10 mouse cellular contexts compared by ENCODE assay signal in genomic region chr9:46191644-46192043, GRCm38 (mm10). TPM values are rescaled to one million over a fixed set of nuclear protein-coding genes. Genes with fewer than 3 reads are reported as not detected.
A peak's percentile ranks its signal among the peaks of the same experiment; 100 is the strongest.
DNase-seq lines count a peak whose midpoint lies in the region; ATAC-seq and TF ChIP-seq lines count a peak whose summit lies in the region.
"Had no signal": no experiment of that assay in that cellular context is flagged by ENCODE, and none has a peak within 500 bp of the region (broad histone marks: within the 10 kb centered on the region; RNA-seq: fewer than 3 reads in every experiment).

No protein-coding gene starts in this region.

- TF ChIP-seq EP300 in stomach, postnatal 0 days (optimal IDR thresholded peaks at IDR 0.05), result no peak

- peak; percentile 46 for DNase-seq in hindbrain, embryonic 11.5 days (ENCODE audit: low spot score)
- peak; percentile 69 for DNase-seq in thymus, postnatal 0 days (ENCODE audit: low spot score)
- DNase-seq in thymus, adult 18-20 months, result no peak
- no peak for DNase-seq in stomach, postnatal 0 days (ENCODE audit: low spot score)
- DNase-seq in urinary bladder, postnatal 14 days (ENCODE audit: low spot score), result no peak

- WGBS in hindbrain, embryonic 11.5 days, result 43% methylated on average over 1 of the region's 1 CpGs
- 37% methylated on average over 1 of the region's 1 CpGs for WGBS in hindbrain, embryonic 13.5 days
- 17% methylated on average over 1 of the region's 1 CpGs for WGBS in stomach, postnatal 0 days

- no peaks in the 10 kb centered on the region for H3K36me3 ChIP-seq in hindbrain, embryonic 11.5 days (ENCODE audit: control insufficient read depth, insufficient read depth, low read length)
- peaks cover 26% of the 10 kb centered on the region for H3K36me3 ChIP-seq in hindbrain, embryonic 13.5 days
- peaks cover 7% of the 10 kb centered on the region; the same call in 1 of the 2 replicates for H3K36me3 ChIP-seq in stomach, postnatal 0 days (ENCODE audit: control insufficient read depth, insufficient read depth, low read length)

- H3K27me3 ChIP-seq in hindbrain, embryonic 11.5 days (ENCODE audit: control insufficient read depth, insufficient read depth, low read length), result no peaks in the 10 kb centered on the region
- H3K27me3 ChIP-seq in hindbrain, embryonic 13.5 days, result no peaks in the 10 kb centered on the region
- H3K27me3 ChIP-seq in stomach, postnatal 0 days (ENCODE audit: control insufficient read depth, insufficient read depth, low read length), result no peaks in the 10 kb centered on the region
- H3K27me3 ChIP-seq: neural tube, embryonic 12.5 days had no signal

- H3K27ac ChIP-seq in hindbrain, embryonic 11.5 days (ENCODE audit: low read depth, low read length), result no peak overlapping the region
- H3K27ac ChIP-seq in hindbrain, embryonic 13.5 days, result no peak overlapping the region
- H3K27ac ChIP-seq in cortical plate, adult 2 months (ENCODE audit: insufficient read depth, low read length), result no peak overlapping the region
- no peak overlapping the region for H3K27ac ChIP-seq in stomach, postnatal 0 days (replicated peaks)
- H3K27ac ChIP-seq: neural tube, embryonic 12.5 days had no signal

- H3K4me2 ChIP-seq in hindbrain, embryonic 11.5 days (replicated peaks; ENCODE audit: low read depth, low read length), result no peak overlapping the region
- H3K4me2 ChIP-seq in hindbrain, embryonic 13.5 days, result no peak overlapping the region
- H3K4me2 ChIP-seq in stomach, postnatal 0 days (replicated peaks; ENCODE audit: low read depth), result no peak overlapping the region
- H3K4me2 ChIP-seq: neural tube, embryonic 12.5 days had no signal

- no peaks in the 10 kb centered on the region for H3K4me1 ChIP-seq in hindbrain, embryonic 11.5 days (replicated peaks; ENCODE audit: control insufficient read depth, insufficient read depth, low read length)
- H3K4me1 ChIP-seq in hindbrain, embryonic 13.5 days (replicated peaks), result 0 out of 2 replicates have a peak, but pooled peaks cover 2% of the 10 kb centered on the region
- H3K4me1 ChIP-seq in cortical plate, adult 2 months (ENCODE audit: control insufficient read depth, insufficient read depth, low read length), result no peaks in the 10 kb centered on the region
- no peaks in the 10 kb centered on the region for H3K4me1 ChIP-seq in stomach, postnatal 0 days (replicated peaks; ENCODE audit: control insufficient read depth, insufficient read depth)
- H3K4me1 ChIP-seq: neural tube, embryonic 12.5 days had no signal

- no peak for ATAC-seq in hindbrain, embryonic 11.5 days (ENCODE audit: low FRiP score)
- no peak for ATAC-seq in hindbrain, embryonic 13.5 days (ENCODE audit: low FRiP score)
- no peak for ATAC-seq in stomach, postnatal 0 days (ENCODE audit: low FRiP score, low TSS enrichment)
- ATAC-seq in granulocyte monocyte progenitor cell, adult 5-6 weeks (replicated peaks; ENCODE audit: poor library complexity, severe bottlenecking), result no peak

- no peak for TF ChIP-seq POLR2A in cortical plate, adult 2 months (IDR thresholded peaks at IDR 0.05; ENCODE audit: extremely low read depth, insufficient read depth, low read length)

- H3K9me3 ChIP-seq in hindbrain, embryonic 11.5 days (ENCODE audit: control insufficient read depth, low read length), result no peaks in the 10 kb centered on the region
- H3K9me3 ChIP-seq in hindbrain, embryonic 13.5 days, result no peaks in the 10 kb centered on the region
- no peaks in the 10 kb centered on the region for H3K9me3 ChIP-seq in stomach, postnatal 0 days (ENCODE audit: control insufficient read depth, low read length)
- H3K9me3 ChIP-seq: neural tube, embryonic 12.5 days had no signal

- no peak overlapping the region for H3K4me3 ChIP-seq in hindbrain, embryonic 11.5 days (ENCODE audit: low read depth, low read length)
- H3K4me3 ChIP-seq in hindbrain, embryonic 13.5 days, result no peak overlapping the region
- H3K4me3 ChIP-seq in cortical plate, adult 2 months (ENCODE audit: insufficient read depth, low read length), result no peak overlapping the region
- no peak overlapping the region for H3K4me3 ChIP-seq in stomach, postnatal 0 days (ENCODE audit: low read depth, low read length)
- H3K4me3 ChIP-seq: neural tube, embryonic 12.5 days had no signal

- peak; percentile 31; the same call in 1 of the 2 replicates for TF ChIP-seq CTCF in cortical plate, adult 2 months (IDR thresholded peaks at IDR 0.05; ENCODE audit: extremely low read depth, insufficient read depth, low read length)
- peak; percentile 83 for TF ChIP-seq CTCF in stomach, postnatal 0 days (IDR thresholded peaks at IDR 0.05; ENCODE audit: low read depth)

- H3K9ac ChIP-seq in hindbrain, embryonic 11.5 days (ENCODE audit: low read depth, low read length), result no peak overlapping the region
- no peak overlapping the region for H3K9ac ChIP-seq in hindbrain, embryonic 13.5 days
- no peak overlapping the region for H3K9ac ChIP-seq in stomach, postnatal 0 days (ENCODE audit: low read length)
- H3K9ac ChIP-seq: neural tube, embryonic 12.5 days had no signal

RNA-seq across cellular contexts. Expression of gene Apoa1, which starts 36.7 kb away (rescaled TPM):
- 0.43 and 1.5 TPM in 2 replicates for polyA plus RNA-seq in hindbrain, embryonic 11.5 days (2014; fragmentation: Nextera tagmentation; extraction: Ambion mirVana)
- 3.3 and 3.7 TPM in 2 replicates for polyA plus RNA-seq in hindbrain, embryonic 13.5 days (2015; fragmentation: Nextera tagmentation; extraction: Ambion mirVana)
- polyA plus RNA-seq in thymus, postnatal 0 days (2015; fragmentation: Nextera tagmentation; extraction: Ambion mirVana), result 5.4 and 7.0 TPM in 2 replicates
- 2.0 and 2.4 TPM in 2 replicates for polyA plus RNA-seq in cortical plate, adult 2 months (2012; rRNA removed)
- 318 and 335 TPM in 2 replicates for polyA plus RNA-seq in stomach, postnatal 0 days (2015; fragmentation: Nextera tagmentation; extraction: Ambion mirVana)
- total RNA-seq in granulocyte monocyte progenitor cell, adult 5-6 weeks (2014; fragmentation: Nextera tagmentation), result not detected in 2 replicates
- not detected in 2 replicates for total RNA-seq in granulocyte monocyte progenitor cell, adult 5-6 weeks (2017)

RNA-seq across cellular contexts. Expression of gene Apoc3, which starts 43.8 kb away (rescaled TPM):
- polyA plus RNA-seq in hindbrain, embryonic 11.5 days (2014; fragmentation: Nextera tagmentation; extraction: Ambion mirVana), result not detected in 2 replicates
- not detected in 2 replicates for polyA plus RNA-seq in hindbrain, embryonic 13.5 days (2015; fragmentation: Nextera tagmentation; extraction: Ambion mirVana)
- polyA plus RNA-seq in thymus, postnatal 0 days (2015; fragmentation: Nextera tagmentation; extraction: Ambion mirVana), result 1.3 and 1.4 TPM in 2 replicates
- 0.96 and 1.1 TPM in 2 replicates for polyA plus RNA-seq in cortical plate, adult 2 months (2012; rRNA removed)
- 0.58 and 1.2 TPM in 2 replicates for polyA plus RNA-seq in stomach, postnatal 0 days (2015; fragmentation: Nextera tagmentation; extraction: Ambion mirVana)
- total RNA-seq in granulocyte monocyte progenitor cell, adult 5-6 weeks (2014; fragmentation: Nextera tagmentation), result not detected in 2 replicates
- total RNA-seq in granulocyte monocyte progenitor cell, adult 5-6 weeks (2017), result not detected in 2 replicates
- polyA plus RNA-seq: neural tube, embryonic 12.5 days had no signal

RNA-seq across cellular contexts. Expression of gene Apoa4, which starts 48.9 kb away (rescaled TPM):
- not detected in 2 replicates for polyA plus RNA-seq in hindbrain, embryonic 11.5 days (2014; fragmentation: Nextera tagmentation; extraction: Ambion mirVana)
- not detected in 2 replicates for polyA plus RNA-seq in hindbrain, embryonic 13.5 days (2015; fragmentation: Nextera tagmentation; extraction: Ambion mirVana)
- polyA plus RNA-seq in thymus, postnatal 0 days (2015; fragmentation: Nextera tagmentation; extraction: Ambion mirVana), result 2.9 TPM in 2 replicates
- 0.04 and 0.13 TPM in 2 replicates for polyA plus RNA-seq in cortical plate, adult 2 months (2012; rRNA removed)
- polyA plus RNA-seq in stomach, postnatal 0 days (2015; fragmentation: Nextera tagmentation; extraction: Ambion mirVana), result 13.7 and 20.3 TPM in 2 replicates
- total RNA-seq in granulocyte monocyte progenitor cell, adult 5-6 weeks (2014; fragmentation: Nextera tagmentation), result not detected in 2 replicates
- not detected in 2 replicates for total RNA-seq in granulocyte monocyte progenitor cell, adult 5-6 weeks (2017)
- polyA plus RNA-seq: gonadal fat pad, adult 2 months; neural tube, embryonic 12.5 days had no signal

Comparison
In these comparisons a context has a peak if more than half of its experiments do, and no peak if none do; other contexts are left out.
1. DNase-seq: peak in hindbrain, embryonic 11.5 days (single experiment) and thymus, postnatal 0 days (single experiment); none in thymus, adult 18-20 months (0 of 2), stomach, postnatal 0 days (single experiment) and urinary bladder, postnatal 14 days (single experiment).
2. RNA of gene Apoa1, which starts 36.7 kb away (polyA plus RNA-seq): 318 to 335 TPM in stomach, postnatal 0 days; 5.4 to 7.0 TPM in thymus, postnatal 0 days, 3.3 to 3.7 TPM in hindbrain, embryonic 13.5 days, 2.0 to 2.4 TPM in cortical plate, adult 2 months and 0.43 to 1.5 TPM in hindbrain, embryonic 11.5 days; every median in the first group is over 10 times any median in the second.